Mouse (Mus musculus): ENCODE data around the gene Unc13c. TPM values are rescaled to one million over a fixed set of nuclear protein-coding genes. Genes with fewer than 3 reads are reported as not detected.

Gene Unc13c
- total and polyA plus RNA-seq, 2 experiments from 2014 or later, result 0.57 to 0.88 TPM

GRCm38 (mm10) chr9:73905959-73906358, 62.8 kb downstream of the Unc13c start:
- Histone ChIP-seq H3K27ac (ENCODE audit: low read depth) (no peak overlapping the region), H3K4me3 (ENCODE audit: low read depth, low read length) (no peak overlapping the region), H3K27me3 (ENCODE audit: control insufficient read depth, insufficient read depth, low read length) (no peaks in the 10 kb centered on the region), H3K9ac (replicated peaks; ENCODE audit: low read depth, low read length) (no peak overlapping the region), H3K4me1 (ENCODE audit: control insufficient read depth, insufficient read depth) (no peaks in the 10 kb centered on the region), H3K36me3 (replicated peaks; ENCODE audit: control insufficient read depth, insufficient read depth, low read length) (no peaks in the 10 kb centered on the region), H3K4me2 (ENCODE audit: low read depth, low read length) (no peak overlapping the region), H3K9me3 (replicated peaks; ENCODE audit: control insufficient read depth, low read length) (peaks cover 5% of the 10 kb centered on the region)
- no peak for ATAC-seq (ENCODE audit: insufficient read depth, low read depth)
- no peak for DNase-seq (ENCODE audit: low spot score)
- WGBS, result 60% methylated on average over 4 of the region's 4 CpGs
- no peak for TF ChIP-seq CTCF (IDR thresholded peaks at IDR 0.05; ENCODE audit: low read depth)
- no peak for TF ChIP-seq EP300 (IDR thresholded peaks at IDR 0.05; ENCODE audit: low read depth)

GRCm38 (mm10) chr9:73898516-73898915, 70.2 kb downstream of the Unc13c start:
- DNase-seq (ENCODE audit: low spot score) (no peak), ATAC-seq (ENCODE audit: insufficient read depth, low read depth) (no peak)
- H3K27me3 ChIP-seq (ENCODE audit: control insufficient read depth, insufficient read depth, low read length), result no peaks in the 10 kb centered on the region
- H3K36me3 ChIP-seq (replicated peaks; ENCODE audit: control insufficient read depth, insufficient read depth, low read length), result no peaks in the 10 kb centered on the region
- 80% methylated on average over 3 of the region's 3 CpGs for WGBS
- H3K9me3 ChIP-seq (replicated peaks; ENCODE audit: control insufficient read depth, low read length), result no peaks in the 10 kb centered on the region
- H3K4me2 ChIP-seq (ENCODE audit: low read depth, low read length), result no peak overlapping the region
- no peak overlapping the region for H3K4me3 ChIP-seq (ENCODE audit: low read depth, low read length)
- no peak overlapping the region for H3K9ac ChIP-seq (replicated peaks; ENCODE audit: low read depth, low read length)
- TF ChIP-seq EP300 (IDR thresholded peaks at IDR 0.05; ENCODE audit: low read depth), result no peak
- no peak for TF ChIP-seq CTCF (IDR thresholded peaks at IDR 0.05; ENCODE audit: low read depth)
- no peak overlapping the region for H3K27ac ChIP-seq (ENCODE audit: low read depth)
- no peaks in the 10 kb centered on the region for H3K4me1 ChIP-seq (ENCODE audit: control insufficient read depth, insufficient read depth)

GRCm38 (mm10) chr9:73896210-73896609, 72.6 kb downstream of the Unc13c start:
- no peak overlapping the region for H3K4me3 ChIP-seq (ENCODE audit: low read depth, low read length)
- H3K36me3 ChIP-seq (replicated peaks; ENCODE audit: control insufficient read depth, insufficient read depth, low read length), result no peaks in the 10 kb centered on the region
- H3K9me3 ChIP-seq (replicated peaks; ENCODE audit: control insufficient read depth, low read length), result no peaks in the 10 kb centered on the region
- no peak for ATAC-seq (ENCODE audit: insufficient read depth, low read depth)
- no peak overlapping the region for H3K9ac ChIP-seq (replicated peaks; ENCODE audit: low read depth, low read length)
- TF ChIP-seq EP300 (IDR thresholded peaks at IDR 0.05; ENCODE audit: low read depth) (no peak), CTCF (IDR thresholded peaks at IDR 0.05; ENCODE audit: low read depth) (no peak)
- no peaks in the 10 kb centered on the region for H3K27me3 ChIP-seq (ENCODE audit: control insufficient read depth, insufficient read depth, low read length)
- DNase-seq (ENCODE audit: low spot score), result no peak
- WGBS, result 60% methylated on average over 3 of the region's 3 CpGs
- no peaks in the 10 kb centered on the region for H3K4me1 ChIP-seq (ENCODE audit: control insufficient read depth, insufficient read depth)
- no peak overlapping the region for H3K27ac ChIP-seq (ENCODE audit: low read depth)
- no peak overlapping the region for H3K4me2 ChIP-seq (ENCODE audit: low read depth, low read length)

- no peaks in the 10 kb centered on the region for H3K9me3 ChIP-seq (replicated peaks; ENCODE audit: control insufficient read depth, low read length)
- H3K36me3 ChIP-seq (replicated peaks; ENCODE audit: control insufficient read depth, insufficient read depth, low read length), result no peaks in the 10 kb centered on the region
- no peak overlapping the region for H3K9ac ChIP-seq (replicated peaks; ENCODE audit: low read depth, low read length)
- no peak overlapping the region for H3K4me2 ChIP-seq (ENCODE audit: low read depth, low read length)
- no peak for TF ChIP-seq EP300 (IDR thresholded peaks at IDR 0.05; ENCODE audit: low read depth)
- no peak for TF ChIP-seq CTCF (IDR thresholded peaks at IDR 0.05; ENCODE audit: low read depth)
- H3K4me3 ChIP-seq (ENCODE audit: low read depth, low read length), result no peak overlapping the region
- no peak for ATAC-seq (ENCODE audit: insufficient read depth, low read depth)
- H3K27me3 ChIP-seq (ENCODE audit: control insufficient read depth, insufficient read depth, low read length), result no peaks in the 10 kb centered on the region
- 60% methylated on average over 1 of the region's 1 CpGs for WGBS
- H3K27ac ChIP-seq (ENCODE audit: low read depth), result no peak overlapping the region
- no peaks in the 10 kb centered on the region for H3K4me1 ChIP-seq (ENCODE audit: control insufficient read depth, insufficient read depth)
- no peak for DNase-seq (ENCODE audit: low spot score)
Observed at GRCm38 (mm10) chr9:73883587-73883986, 85.2 kb downstream of the Unc13c start.

- Histone ChIP-seq H3K9ac (replicated peaks; ENCODE audit: low read depth, low read length) (no peak overlapping the region), H3K27me3 (ENCODE audit: control insufficient read depth, insufficient read depth, low read length) (no peaks in the 10 kb centered on the region), H3K27ac (ENCODE audit: low read depth) (no peak overlapping the region), H3K36me3 (replicated peaks; ENCODE audit: control insufficient read depth, insufficient read depth, low read length) (no peaks in the 10 kb centered on the region), H3K4me1 (ENCODE audit: control insufficient read depth, insufficient read depth) (no peaks in the 10 kb centered on the region), H3K9me3 (replicated peaks; ENCODE audit: control insufficient read depth, low read length) (no peaks in the 10 kb centered on the region), H3K4me3 (ENCODE audit: low read depth, low read length) (no peak overlapping the region), H3K4me2 (ENCODE audit: low read depth, low read length) (no peak overlapping the region)
- 67% methylated on average over 1 of the region's 1 CpGs for WGBS
- ATAC-seq (ENCODE audit: insufficient read depth, low read depth) (no peak), DNase-seq (ENCODE audit: low spot score) (no peak)
- no peak for TF ChIP-seq CTCF (IDR thresholded peaks at IDR 0.05; ENCODE audit: low read depth)
- no peak for TF ChIP-seq EP300 (IDR thresholded peaks at IDR 0.05; ENCODE audit: low read depth)
Observed at GRCm38 (mm10) chr9:73883143-73883542, 85.6 kb downstream of the Unc13c start.

- no peak overlapping the region for H3K4me2 ChIP-seq (ENCODE audit: low read depth, low read length)
- H3K4me1 ChIP-seq (ENCODE audit: control insufficient read depth, insufficient read depth), result no peaks in the 10 kb centered on the region
- 85% methylated on average over 5 of the region's 5 CpGs for WGBS
Observed at GRCm38 (mm10) chr9:73882393-73882919, 86.3 kb downstream of the Unc13c start.

More at GRCm38 (mm10) chr9:73882393-73882919, 86.3 kb downstream of the Unc13c start:
- DNase-seq (ENCODE audit: low spot score) (no peak), ATAC-seq (ENCODE audit: insufficient read depth, low read depth) (no peak)
- H3K9me3 ChIP-seq (replicated peaks; ENCODE audit: control insufficient read depth, low read length), result no peaks in the 10 kb centered on the region
- no peak for TF ChIP-seq CTCF (IDR thresholded peaks at IDR 0.05; ENCODE audit: low read depth)
- TF ChIP-seq EP300 (IDR thresholded peaks at IDR 0.05; ENCODE audit: low read depth), result no peak
- no peak overlapping the region for H3K4me3 ChIP-seq (ENCODE audit: low read depth, low read length)
- no peak overlapping the region for H3K27ac ChIP-seq (ENCODE audit: low read depth)
- no peak overlapping the region for H3K9ac ChIP-seq (replicated peaks; ENCODE audit: low read depth, low read length)
- H3K36me3 ChIP-seq (replicated peaks; ENCODE audit: control insufficient read depth, insufficient read depth, low read length), result no peaks in the 10 kb centered on the region
- H3K27me3 ChIP-seq (ENCODE audit: control insufficient read depth, insufficient read depth, low read length), result no peaks in the 10 kb centered on the region
